Mouse (Mus musculus) hindbrain, embryonic 12.5 days (tissue): ENCODE measurements around the gene Gm1673. TPM values are rescaled to one million over a fixed set of nuclear protein-coding genes. Genes with fewer than 3 reads are reported as not detected.

Source experiments
- ATAC-seq: fragments of 200-750 bp; cut with Nextera tagmentation; 2 replicates; pipeline ENCODE4 v1.8.0; 2017; ENCODE audit warnings: moderate TSS enrichment; ENCODE audit not compliant: low FRiP score
- H3K27ac ChIP-seq: fragments of 300-500 bp; sonication (generic); 2 replicates; pipeline ENCODE4 v1.5.1; 2016; ENCODE audit warnings: mild to moderate bottlenecking
- H3K27me3 ChIP-seq: fragments of 300-500 bp; sonication (generic); 2 replicates; pipeline ENCODE4 v1.6.1; 2016; ENCODE audit warnings: mild to moderate bottlenecking
- H3K36me3 ChIP-seq: fragments of 300-500 bp; sonication (generic); 2 replicates; pipeline ENCODE4 v1.6.1; 2016; ENCODE audit warnings: mild to moderate bottlenecking
- H3K4me1 ChIP-seq: fragments of 300-500 bp; sonication (generic); 2 replicates; pipeline ENCODE4 v1.6.1; 2016
- H3K4me2 ChIP-seq: fragments of 300-500 bp; sonication (generic); replicated peaks from 2 replicates; pipeline ENCODE4 v1.6.1; 2016; ENCODE audit warnings: mild to moderate bottlenecking
- H3K4me3 ChIP-seq: fragments of 300-500 bp; sonication (generic); 2 replicates; pipeline ENCODE4 v1.5.1; 2016; ENCODE audit warnings: mild to moderate bottlenecking
- H3K9ac ChIP-seq: fragments of 300-500 bp; sonication (generic); 2 replicates; pipeline ENCODE4 v1.6.1; 2016; ENCODE audit warnings: mild to moderate bottlenecking, moderate library complexity
- H3K9me3 ChIP-seq: fragments of 300-500 bp; sonication (generic); replicated peaks from 2 replicates; pipeline ENCODE4 v1.6.1; 2016; ENCODE audit warnings: mild to moderate bottlenecking
- WGBS: fragments of 180-500 bp; shearing (Covaris S2); methylation state at CpG from one replicate; pipeline ENCODE4 v1.1.7; 2016; 5-methylcytosine and 5-hydroxymethylcytosine counted together
- polyA plus RNA-seq: library from polyadenylated mRNA; unstranded; fragments of >200 nt; fragmentation: Nextera tagmentation; extraction: Ambion mirVana; gene quantifications from 2 replicates; pipeline ENCODE4 v1.2.1, GENCODE M21; 2016

The Gm1673 gene
- polyA plus RNA-seq, 1 experiment from 2014 or later, result 404 TPM

- 88% methylated on average over 4 of the region's 4 CpGs for WGBS
- Histone ChIP-seq H3K4me2 (no peak overlapping the region), H3K9me3 (peaks cover 9% of the 10 kb centered on the region; the same call in 1 of the 2 replicates), H3K4me1 (no peaks in the 10 kb centered on the region), H3K36me3 (no peaks in the 10 kb centered on the region), H3K4me3 (no peak overlapping the region), H3K9ac (no peak overlapping the region), H3K27me3 (no peaks in the 10 kb centered on the region), H3K27ac (no peak overlapping the region)
- no peak for ATAC-seq
These were observed 23.9 kb upstream of the Gm1673 start for GRCm38 (mm10) chr5:33959382-33959781.

DNA sequence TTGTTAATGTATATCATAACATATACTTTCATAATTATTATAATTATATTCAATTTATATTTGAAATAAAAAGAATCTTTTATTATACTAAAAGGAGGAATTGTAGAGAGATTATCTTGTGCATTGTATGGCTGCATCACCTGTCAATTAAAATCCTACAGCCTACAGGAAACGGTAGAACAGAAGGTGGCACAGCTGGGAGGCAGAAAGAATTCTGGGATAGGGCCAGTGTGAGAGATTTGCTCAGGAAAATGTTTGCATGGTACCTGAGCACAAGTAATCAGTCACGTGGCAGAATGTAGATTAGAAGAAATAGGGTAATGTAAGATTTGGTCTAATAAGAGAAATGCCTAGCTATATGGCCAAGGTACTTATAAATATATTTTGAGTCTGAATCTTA, 8.5 kb upstream of the Gm1673 start:
- Histone ChIP-seq H3K4me3 (no peak overlapping the region), H3K9ac (no peak overlapping the region), H3K4me2 (no peak overlapping the region), H3K4me1 (no peaks in the 10 kb centered on the region), H3K27me3 (no peaks in the 10 kb centered on the region), H3K36me3 (no peaks in the 10 kb centered on the region), H3K27ac (no peak overlapping the region), H3K9me3 (no peaks in the 10 kb centered on the region)
- ATAC-seq, result no peak
- WGBS, result 54% methylated on average over 2 of the region's 2 CpGs

- WGBS, result 35% methylated on average over 3 of the region's 3 CpGs
These were observed 7.0 kb upstream of the Gm1673 start for GRCm38 (mm10) chr5:33976267-33976666.

DNA sequence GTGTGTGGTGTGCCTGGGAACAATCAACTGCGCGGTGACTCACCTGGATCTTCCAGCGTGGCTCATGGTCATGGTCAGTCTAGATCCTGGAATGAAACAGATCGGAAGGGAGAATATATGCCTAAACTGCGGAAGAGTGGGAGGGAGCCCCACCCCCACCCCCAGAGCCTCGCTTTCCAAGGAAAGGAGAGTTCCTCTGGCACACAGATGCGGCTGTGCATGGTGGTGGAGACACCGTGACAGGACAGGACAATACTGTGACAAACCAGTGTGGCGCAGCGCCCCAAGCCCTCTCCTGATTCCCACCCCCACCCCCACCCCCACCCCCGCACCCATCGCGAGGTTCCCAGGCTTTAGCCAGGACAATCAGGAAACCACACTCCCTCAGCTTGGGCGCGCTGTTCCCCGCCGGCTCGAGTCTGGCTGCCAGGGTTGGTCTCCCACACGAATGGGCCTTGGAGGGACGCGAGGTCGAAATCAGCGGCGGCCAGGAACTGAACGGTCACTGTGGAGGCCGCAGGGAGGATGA, 438 bp upstream of the Gm1673 start:
- Histone ChIP-seq H3K27me3 (no peaks in the 10 kb centered on the region), H3K9ac (peak overlapping the region; percentile 82), H3K4me2 (peak overlapping the region; percentile 77), H3K9me3 (no peaks in the 10 kb centered on the region), H3K4me3 (peak overlapping the region; percentile 95), H3K27ac (peak overlapping the region; percentile 93), H3K36me3 (0 out of 2 replicates have a peak, but pooled peaks cover 6% of the 10 kb centered on the region), H3K4me1 (peaks cover 32% of the 10 kb centered on the region)
- peak; percentile 59 for ATAC-seq
- WGBS, result 3% methylated on average over 25 of the region's 26 CpGs

More at GRCm38 (mm10) chr5:33976267-33976666, 7.0 kb upstream of the Gm1673 start:
- Histone ChIP-seq H3K9ac (no peak overlapping the region), H3K9me3 (no peaks in the 10 kb centered on the region), H3K27ac (no peak overlapping the region), H3K4me1 (no peaks in the 10 kb centered on the region), H3K36me3 (no peaks in the 10 kb centered on the region), H3K27me3 (no peaks in the 10 kb centered on the region), H3K4me2 (no peak overlapping the region), H3K4me3 (no peak overlapping the region)
- ATAC-seq, result no peak

GRCm38 (mm10) chr5:33994671-33995625, 11.7 kb downstream of the Gm1673 start:
- Histone ChIP-seq H3K9me3 (no peaks in the 10 kb centered on the region), H3K4me2 (peak overlapping the region; percentile 78), H3K36me3 (no peaks in the 10 kb centered on the region), H3K27ac (peak overlapping the region; percentile 98), H3K4me3 (peak overlapping the region; percentile 77), H3K4me1 (peaks cover 31% of the 10 kb centered on the region), H3K9ac (peak overlapping the region; percentile 83), H3K27me3 (peaks cover 23% of the 10 kb centered on the region)
- ATAC-seq, result 0 out of 2 replicates have a peak, but pooled peaks have one; percentile 2
- WGBS, result 29% methylated on average over 28 of the region's 28 CpGs

GRCm38 (mm10) chr5:33995843-33996693, 12.8 kb downstream of the Gm1673 start, which contains the start of gene Nat8l:
TSS of gene Nat8l (plus strand) at chr5:33995984.
- H3K9me3 ChIP-seq, result no peaks in the 10 kb centered on the region
- peak within 1 kb of the TSS; percentile 78 for H3K4me2 ChIP-seq
- WGBS, result under 1% methylated on average over 82 of the region's 90 CpGs
- peak within 1 kb of the TSS; percentile 77 for H3K4me3 ChIP-seq
- H3K27me3 ChIP-seq, result peaks cover 23% of the 10 kb centered on the region
- peak within 1 kb of the TSS; percentile 83 for H3K9ac ChIP-seq
- peaks cover 31% of the 10 kb centered on the region for H3K4me1 ChIP-seq
- peak; percentile 83 for ATAC-seq
- peak within 1 kb of the TSS; percentile 98 for H3K27ac ChIP-seq
- peaks cover 6% of the 10 kb centered on the region for H3K36me3 ChIP-seq

DNA sequence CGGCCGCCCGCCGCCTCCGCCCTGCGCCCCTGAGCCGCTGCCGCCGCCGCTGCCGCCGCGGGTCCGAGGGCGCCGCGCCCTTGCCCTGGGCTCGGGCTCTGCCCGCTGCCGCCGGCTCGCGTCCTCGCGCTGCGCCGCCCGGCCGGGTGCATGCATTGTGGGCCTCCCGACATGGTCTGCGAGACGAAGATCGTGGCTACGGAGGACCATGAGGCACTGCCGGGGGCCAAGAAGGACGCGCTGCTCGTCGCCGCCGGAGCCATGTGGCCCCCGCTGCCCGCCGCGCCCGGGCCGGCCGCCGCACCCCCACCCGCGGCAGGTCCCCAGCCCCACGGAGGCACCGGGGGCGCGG, 13.4 kb downstream of the Gm1673 start:
- 1% methylated on average over 40 of the region's 55 CpGs for WGBS
- Histone ChIP-seq H3K36me3 (peaks cover 12% of the 10 kb centered on the region), H3K4me1 (peaks cover 31% of the 10 kb centered on the region), H3K4me3 (peak overlapping the region; percentile 77), H3K4me2 (peak overlapping the region; percentile 78), H3K9ac (peak overlapping the region; percentile 83), H3K27ac (peak overlapping the region; percentile 98), H3K9me3 (no peaks in the 10 kb centered on the region), H3K27me3 (peaks cover 23% of the 10 kb centered on the region)
- ATAC-seq, result peak; percentile 35; the same call in 1 of the 2 replicates

DNA sequence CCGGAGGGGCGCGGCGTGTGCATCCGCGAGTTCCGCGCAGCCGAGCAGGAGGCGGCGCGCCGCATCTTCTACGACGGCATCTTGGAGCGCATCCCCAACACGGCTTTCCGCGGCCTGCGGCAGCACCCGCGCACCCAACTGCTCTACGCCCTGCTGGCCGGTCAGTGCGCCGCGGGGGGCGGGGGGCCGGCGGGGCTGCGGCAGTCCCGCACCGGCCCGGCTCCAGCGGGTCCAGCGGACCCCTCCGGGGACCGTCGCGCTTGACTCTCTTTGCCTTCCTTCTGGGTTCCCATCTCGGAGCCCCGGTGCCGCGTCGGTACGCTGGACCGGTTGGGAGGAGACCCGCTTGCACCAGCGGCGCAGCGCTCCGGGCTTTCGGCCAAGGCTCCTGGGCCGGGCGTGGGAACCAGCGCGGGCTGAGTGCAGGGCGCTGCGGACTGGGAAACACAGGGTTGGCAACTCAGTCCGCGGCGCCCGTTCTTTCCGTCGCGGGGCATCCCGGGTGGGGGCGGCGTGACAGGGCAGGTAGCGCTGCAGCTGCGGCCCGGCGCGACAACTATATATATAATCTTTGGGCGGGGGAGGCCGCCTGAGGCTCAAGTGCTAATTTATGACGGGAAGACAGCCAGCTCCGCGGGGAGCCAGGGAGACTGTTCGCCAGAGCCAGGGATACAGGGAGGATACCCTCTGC, 14.0 kb downstream of the Gm1673 start:
- H3K36me3 ChIP-seq, result peaks cover 16% of the 10 kb centered on the region
- peak overlapping the region; percentile 83 for H3K9ac ChIP-seq
- no peaks in the 10 kb centered on the region for H3K9me3 ChIP-seq
- peaks cover 31% of the 10 kb centered on the region for H3K4me1 ChIP-seq
- H3K27ac ChIP-seq, result peak overlapping the region; percentile 98
- H3K27me3 ChIP-seq, result peaks cover 23% of the 10 kb centered on the region
- H3K4me3 ChIP-seq, result peak overlapping the region; percentile 77
- ATAC-seq, result peak; percentile 29
- under 1% methylated on average over 61 of the region's 80 CpGs for WGBS
- H3K4me2 ChIP-seq, result peak overlapping the region; percentile 78

DNA sequence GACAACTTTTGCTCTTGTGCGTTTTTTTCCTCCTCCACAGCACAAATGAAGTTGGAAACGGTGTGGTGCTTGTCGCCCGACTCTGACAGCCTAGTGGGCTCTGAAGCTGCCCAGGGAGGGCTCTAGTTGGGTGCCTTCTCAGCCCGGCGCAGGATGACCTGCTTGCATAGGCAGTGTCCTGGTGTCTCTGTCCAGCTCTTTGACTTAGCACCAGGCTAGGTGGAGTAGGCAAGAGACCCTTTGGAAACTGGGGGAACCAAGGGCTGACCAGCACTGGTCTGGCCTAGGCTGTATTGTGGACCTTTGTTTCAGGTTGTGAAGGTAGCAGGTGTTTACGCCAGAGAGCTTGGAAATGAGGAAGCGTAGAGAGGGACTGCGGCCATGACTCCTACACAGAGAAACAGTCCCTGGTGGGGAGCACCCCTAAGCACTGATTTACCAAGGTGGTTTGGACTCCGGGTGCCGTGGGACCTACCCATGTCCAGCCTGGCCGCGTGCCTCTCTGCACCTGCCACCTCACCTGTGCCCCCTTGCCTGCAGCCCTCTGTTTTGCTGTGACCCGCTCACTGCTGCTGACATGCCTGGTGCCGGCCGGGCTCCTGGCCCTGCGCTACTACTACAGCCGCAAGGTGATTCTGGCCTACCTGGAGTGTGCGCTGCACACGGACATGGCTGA, 14.7 kb downstream of the Gm1673 start:
- H3K4me1 ChIP-seq, result peaks cover 31% of the 10 kb centered on the region
- H3K4me2 ChIP-seq, result peak overlapping the region; percentile 78

GRCm38 (mm10) chr5:33998505-33998877, 15.3 kb downstream of the Gm1673 start:
- Histone ChIP-seq H3K27me3 (peaks cover 23% of the 10 kb centered on the region), H3K9ac (no peak overlapping the region), H3K4me3 (peak overlapping the region; percentile 77), H3K27ac (no peak overlapping the region), H3K9me3 (no peaks in the 10 kb centered on the region), H3K4me1 (peaks cover 31% of the 10 kb centered on the region), H3K4me2 (peak overlapping the region; percentile 78), H3K36me3 (peaks cover 17% of the 10 kb centered on the region)
- ATAC-seq, result no peak
- 77% methylated on average over 3 of the region's 3 CpGs for WGBS

More for the DNA sequence above, 14.7 kb downstream of the Gm1673 start:
- H3K27me3 ChIP-seq, result peaks cover 23% of the 10 kb centered on the region
- H3K9me3 ChIP-seq, result no peaks in the 10 kb centered on the region
- no peak overlapping the region for H3K27ac ChIP-seq
- H3K9ac ChIP-seq, result peak overlapping the region; percentile 83
- WGBS, result 69% methylated on average over 20 of the region's 20 CpGs
- ATAC-seq, result no peak
- H3K4me3 ChIP-seq, result peak overlapping the region; percentile 77
- peaks cover 17% of the 10 kb centered on the region for H3K36me3 ChIP-seq

DNA sequence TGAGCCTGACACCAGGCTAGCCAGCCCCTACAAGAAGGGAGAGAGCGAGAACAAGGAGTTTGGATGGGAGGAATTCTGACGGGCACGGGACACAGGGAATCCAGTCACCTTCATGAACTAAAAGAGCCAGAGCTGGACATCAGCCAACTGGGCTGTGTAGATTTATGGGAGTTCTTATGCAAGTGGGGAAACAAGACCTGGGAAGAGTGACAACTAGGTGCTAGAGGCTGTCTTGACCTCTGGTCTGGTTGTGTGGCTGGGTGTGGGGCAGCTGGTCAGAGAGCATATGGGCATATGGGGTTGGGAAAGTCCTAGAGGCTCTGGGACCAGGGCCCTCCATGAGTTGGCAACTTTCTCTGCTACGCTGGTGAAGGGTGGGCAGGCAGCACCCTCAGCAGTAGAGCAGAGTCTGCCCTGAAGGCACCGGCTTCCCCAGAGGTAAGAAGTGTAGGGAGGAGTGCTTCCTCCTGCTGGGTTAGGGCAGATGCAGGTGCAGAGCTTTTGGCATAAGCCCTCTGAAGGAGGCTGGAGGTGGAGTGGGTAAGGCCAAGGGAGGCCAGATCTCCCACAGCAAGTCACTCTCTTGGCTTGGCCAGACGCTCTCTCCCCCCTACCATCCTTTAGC, 16.3 kb downstream of the Gm1673 start:
- WGBS, result 82% methylated on average over 6 of the region's 6 CpGs

More for the DNA sequence above, 16.3 kb downstream of the Gm1673 start:
- Histone ChIP-seq H3K9ac (peak overlapping the region; percentile 37), H3K4me1 (peaks cover 31% of the 10 kb centered on the region), H3K27me3 (peaks cover 18% of the 10 kb centered on the region), H3K9me3 (no peaks in the 10 kb centered on the region), H3K4me3 (no peak overlapping the region), H3K4me2 (peak overlapping the region; percentile 78; the same call in 1 of the 2 replicates), H3K27ac (no peak overlapping the region), H3K36me3 (peaks cover 17% of the 10 kb centered on the region)
- ATAC-seq, result no peak
